Mouse (Mus musculus) left cerebral cortex, adult 11 months (tissue): ENCODE results near the gene CN725425.

ENCODE experiments used
- DNase-seq: peaks from one replicate; pipeline ENCODE4 v3.0.0; 2022; ENCODE audit warnings: low spot score

Gene CN725425

GRCm38 (mm10) chr15:91199256-91199905 is at the start of gene CN725425:
CN725425 (plus strand) TSS chr15:91199494.
- DNase-seq = no peak

GRCm38 (mm10) chr15:91152592-91152991 is 46.7 kb upstream of the CN725425 start:
- DNase-seq = no peak

- DNase-seq = no peak
Measured at GRCm38 (mm10) chr15:91153311-91153710, 46.0 kb upstream of the CN725425 start.

- DNase-seq = no peak
Measured at GRCm38 (mm10) chr15:91161153-91161552, 38.1 kb upstream of the CN725425 start.

DNA sequence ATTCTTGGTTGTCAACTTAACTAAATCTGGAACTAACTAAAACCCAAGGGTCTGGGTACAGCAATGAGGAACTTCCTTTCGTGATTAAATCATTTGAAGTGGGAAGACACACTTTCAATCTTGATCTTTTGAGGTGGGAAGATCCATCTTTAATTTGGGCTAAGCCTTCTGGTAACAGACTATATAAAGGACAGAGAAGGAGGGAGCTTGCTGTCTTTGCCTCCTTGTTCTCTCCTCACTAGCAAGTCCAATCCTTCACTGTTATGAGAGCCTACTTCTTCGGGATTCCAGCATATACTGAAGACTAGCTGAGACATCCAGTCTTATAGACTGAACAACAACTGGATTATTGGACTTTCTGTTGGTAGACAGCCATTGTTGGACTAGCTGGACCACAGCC is 35.8 kb upstream of the CN725425 start:
- no peak for DNase-seq

GRCm38 (mm10) chr15:91165021-91165420 is 34.3 kb upstream of the CN725425 start:
- peak; percentile 30 for DNase-seq

DNA sequence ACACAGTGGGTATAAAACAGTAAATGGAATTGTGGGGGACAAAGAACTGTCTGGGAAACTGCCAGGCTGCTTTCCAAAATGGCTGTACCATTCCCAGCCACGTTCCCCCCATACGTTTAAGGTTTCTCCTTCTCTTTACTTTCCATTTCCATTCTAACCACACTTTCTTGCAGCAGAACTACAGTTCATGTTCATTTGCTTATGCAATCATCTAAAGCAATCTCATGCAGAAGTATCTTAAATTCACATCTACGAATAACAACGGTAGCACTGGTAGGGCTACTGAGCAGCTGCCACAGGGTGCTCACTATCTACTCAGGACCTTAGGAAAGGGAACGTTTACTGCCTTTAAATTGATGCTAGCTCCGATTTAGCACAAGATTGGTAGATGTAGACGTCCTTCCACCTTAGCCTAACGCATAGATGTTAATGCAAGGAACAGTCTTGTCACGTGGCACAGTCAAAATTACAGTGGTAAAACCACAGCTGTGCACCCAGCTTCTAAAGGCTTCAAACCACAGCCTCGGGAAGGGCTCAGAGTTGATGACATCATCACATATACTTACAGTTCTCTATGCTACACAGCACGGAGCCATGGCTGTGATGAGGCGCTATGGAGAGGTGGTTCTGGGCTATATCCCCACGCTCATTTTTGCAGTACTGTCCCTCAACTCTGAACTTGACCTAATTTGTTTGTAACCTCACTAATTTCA is 31.3 kb upstream of the CN725425 start:
- no peak for DNase-seq

DNA sequence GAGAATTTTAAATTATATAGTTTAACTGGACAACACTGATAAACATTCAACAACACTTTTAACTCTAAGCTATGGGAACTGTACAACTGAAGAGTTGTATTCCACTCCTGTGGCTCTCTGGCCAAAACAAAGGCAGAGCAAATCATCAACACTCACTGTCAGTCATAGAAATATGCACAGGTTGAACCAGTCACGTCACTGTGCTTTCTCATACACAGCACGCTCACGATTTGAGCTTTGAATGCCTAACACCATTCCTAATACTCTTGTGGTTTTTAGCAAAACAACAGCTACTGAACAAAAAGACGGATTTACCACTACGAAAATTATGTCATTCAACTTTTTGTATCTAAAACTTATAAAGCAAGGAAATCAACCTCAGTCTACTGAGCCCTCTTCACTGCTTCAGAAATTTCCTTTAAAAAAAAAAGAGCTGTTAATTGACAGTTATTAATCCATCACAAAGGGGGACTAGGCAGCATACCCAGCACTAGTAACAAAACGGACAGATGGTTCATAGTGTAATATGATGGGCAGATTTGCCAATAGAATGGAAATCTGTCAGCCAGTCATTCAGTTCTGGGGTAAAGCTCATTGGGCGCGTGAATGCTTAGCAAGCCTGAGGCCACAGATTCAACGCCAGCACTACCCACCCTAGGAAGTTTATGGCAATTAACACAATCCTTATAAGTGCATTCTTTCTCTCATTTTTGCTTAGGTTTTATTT is 28.5 kb upstream of the CN725425 start:
- no peak for DNase-seq

DNA sequence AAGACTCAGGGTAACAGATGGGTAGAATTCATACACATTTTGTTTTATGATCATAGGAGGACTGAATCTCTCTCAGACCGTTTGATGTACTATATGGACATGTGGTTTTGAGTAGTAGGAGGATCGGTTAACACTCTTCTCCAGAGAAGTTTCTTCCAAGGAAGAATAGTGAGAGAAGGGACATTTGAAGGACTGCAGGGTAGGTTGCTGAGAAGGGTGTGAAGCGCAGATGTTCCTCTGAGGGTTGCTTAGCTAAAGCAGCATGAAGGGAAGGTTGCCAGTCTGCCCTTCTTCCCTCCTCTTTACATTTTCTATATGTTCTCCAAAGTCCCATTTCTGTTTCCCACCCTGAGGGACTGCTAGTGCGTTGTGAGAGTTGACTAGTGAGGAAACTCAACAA is 28.0 kb upstream of the CN725425 start:
- no peak for DNase-seq

GRCm38 (mm10) chr15:91172193-91172592 is 27.1 kb upstream of the CN725425 start:
- no peak for DNase-seq

DNA sequence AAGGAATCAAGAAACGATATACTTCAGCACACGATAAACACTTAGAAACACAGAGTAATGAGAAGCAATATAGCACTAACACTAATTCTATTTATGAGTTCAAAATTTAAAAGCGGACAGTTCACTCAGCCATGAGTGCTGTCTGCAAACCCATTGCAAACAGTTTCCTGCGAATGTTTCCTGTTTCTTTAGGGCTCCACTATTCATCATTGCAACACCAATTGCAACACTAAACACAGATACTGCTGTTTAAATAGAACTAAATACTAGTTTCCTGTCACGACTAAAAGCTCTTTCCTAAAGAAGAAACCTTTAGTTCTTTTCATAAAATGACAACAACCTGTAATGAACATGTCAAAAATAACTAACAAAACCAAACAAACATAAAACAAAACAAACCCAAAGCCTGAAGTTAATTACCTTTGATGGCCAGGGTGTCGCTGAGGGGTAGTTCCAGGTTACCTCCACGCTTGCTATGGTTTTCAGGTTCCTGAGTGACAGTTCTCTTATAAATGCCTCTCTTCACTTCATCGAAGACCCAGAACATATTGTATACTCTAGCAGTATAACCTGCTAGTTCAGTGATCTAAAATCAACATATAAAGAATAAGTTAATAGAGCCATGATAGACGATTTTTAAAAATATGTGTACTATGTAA is 20.5 kb upstream of the CN725425 start:
- no peak for DNase-seq

- DNase-seq = no peak
Measured at GRCm38 (mm10) chr15:91179911-91180622, 19.2 kb upstream of the CN725425 start.

GRCm38 (mm10) chr15:91186358-91186757 is 12.9 kb upstream of the CN725425 start:
- no peak for DNase-seq

GRCm38 (mm10) chr15:91190026-91190425 is 9.3 kb upstream of the CN725425 start:
- DNase-seq = no peak

DNA sequence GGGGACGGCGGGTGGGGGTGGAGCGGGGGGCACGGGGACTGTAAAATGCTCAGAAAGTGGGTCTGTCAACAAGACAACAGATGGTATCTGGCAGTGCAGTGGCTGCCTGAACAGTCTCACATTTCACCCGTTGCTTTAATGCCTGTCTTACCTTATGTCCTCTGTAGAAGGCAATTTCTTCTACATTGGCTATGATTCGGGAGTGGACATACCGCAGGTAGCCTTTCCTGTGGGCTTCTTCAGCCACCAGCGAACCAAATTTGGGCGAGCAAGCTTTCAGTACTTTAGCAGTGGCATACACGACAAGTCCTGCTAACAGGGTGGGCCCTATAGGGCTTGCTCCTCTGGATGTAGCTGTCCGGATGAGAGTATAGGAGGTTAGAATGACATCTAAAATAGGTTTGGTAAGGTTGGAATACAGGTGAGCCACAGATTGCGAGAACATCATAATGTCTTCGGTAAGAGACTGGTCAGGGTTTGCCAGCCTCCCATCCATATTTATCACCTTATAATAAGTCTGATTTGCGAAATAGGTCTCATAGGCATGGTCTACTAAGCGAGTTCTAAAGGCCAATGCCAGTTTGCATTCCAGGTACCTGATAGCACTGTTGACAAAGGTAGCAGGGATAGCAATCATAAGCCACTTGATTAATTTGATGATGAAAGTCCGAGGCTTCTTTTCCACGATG is 8.6 kb upstream of the CN725425 start:
- DNase-seq = no peak

DNA sequence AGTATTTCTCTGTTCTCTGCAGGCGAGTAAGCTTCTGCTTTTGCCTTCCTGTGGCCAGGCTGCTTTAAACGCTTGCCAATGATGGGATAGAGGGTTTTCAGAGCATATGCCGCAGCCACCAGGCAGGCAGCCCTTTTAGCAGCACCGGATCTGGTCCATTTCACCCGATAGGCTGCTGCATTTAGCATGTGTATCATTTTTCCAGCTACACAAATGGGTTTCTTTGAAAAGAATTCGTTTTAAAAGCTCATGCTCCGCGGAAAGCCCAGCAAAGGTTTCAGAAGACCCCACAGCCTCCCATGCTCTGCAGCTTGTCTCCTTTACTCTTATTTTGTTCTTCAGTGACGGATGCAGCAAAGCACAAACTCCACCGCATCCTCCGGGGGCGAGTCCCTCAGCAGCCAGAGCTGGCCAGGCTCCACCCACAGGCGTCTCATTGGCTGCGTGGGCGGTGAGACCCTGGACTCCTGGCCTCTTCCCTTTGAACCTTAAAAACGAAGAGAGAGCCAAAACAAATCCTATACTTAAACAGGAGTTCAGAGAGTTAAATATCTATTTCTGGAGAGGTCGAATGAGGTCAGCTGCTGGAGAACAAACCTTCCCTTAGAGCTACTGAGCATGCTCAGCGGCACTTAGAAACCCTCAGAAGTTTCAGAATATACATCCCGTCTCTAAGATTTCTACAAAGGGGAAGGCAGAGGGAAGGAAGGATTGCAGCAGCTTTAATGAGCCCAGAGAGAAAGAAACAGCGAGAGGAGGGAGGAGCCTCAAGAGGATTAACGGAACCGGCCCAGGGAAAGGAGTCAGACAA is 7.7 kb upstream of the CN725425 start, which contains the start of gene Abcd2:
Abcd2 (minus strand) TSS at position 388 of the 811 bp plus-strand sequence.
- DNase-seq = peak; percentile 72

GRCm38 (mm10) chr15:91192223-91192598 is 7.1 kb upstream of the CN725425 start:
- no peak for DNase-seq

DNA sequence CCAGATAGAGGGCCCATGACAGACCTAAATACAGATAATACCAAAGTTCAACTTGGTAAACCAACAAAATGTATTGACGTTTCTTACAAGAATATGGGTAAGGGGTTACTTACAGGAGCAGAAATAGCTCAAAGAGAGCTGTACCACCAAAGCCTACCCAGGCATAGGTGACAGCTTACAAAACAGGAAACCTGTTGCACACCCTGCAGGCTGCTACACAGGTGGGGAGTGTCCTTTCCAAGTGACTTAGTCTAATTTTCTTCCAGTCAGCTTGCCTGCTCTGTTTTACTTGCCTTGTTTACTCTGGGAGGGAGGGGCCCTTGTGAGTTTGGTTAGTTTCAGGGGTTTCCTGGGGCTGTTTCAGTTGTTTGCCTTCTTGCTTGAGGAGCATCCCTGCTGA is 1.5 kb downstream of the CN725425 start:
- DNase-seq = no peak

- no peak for DNase-seq
Measured at GRCm38 (mm10) chr15:91202486-91202885, 3.2 kb downstream of the CN725425 start.

DNA sequence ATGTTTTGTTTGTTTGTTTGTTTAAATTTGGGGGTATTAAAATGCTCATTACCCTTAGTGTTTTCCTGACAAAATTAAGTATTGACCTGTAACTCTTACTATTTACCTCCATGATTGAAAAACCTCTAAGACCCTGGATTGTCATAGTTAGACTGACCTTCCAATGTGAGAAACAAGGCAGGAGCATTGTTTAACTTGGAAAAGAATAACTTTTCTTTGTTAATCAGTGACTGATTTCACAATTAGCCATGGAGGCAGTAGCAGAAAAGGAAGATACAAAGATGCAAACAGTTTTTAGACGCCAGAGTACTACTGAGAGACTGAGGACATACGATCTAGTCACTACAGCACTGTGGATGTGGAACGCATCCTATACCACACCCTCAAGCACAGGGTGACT is 4.2 kb downstream of the CN725425 start:
- no peak for DNase-seq
